Mouse (Mus musculus) lung, adult 2 months (tissue): ENCODE data around the gene Ppara. TPM values are rescaled to one million over a fixed set of nuclear protein-coding genes. Genes with fewer than 3 reads are reported as not detected.

ENCODE experiments used
- DNase-seq: peaks from one replicate; pipeline ENCODE4 v3.0.0; 2022
- H3K4me1 ChIP-seq: fragments of 200-500 bp; 2 replicates; pipeline ENCODE4 v1.6.1; 2011; ENCODE audit warnings: low read length; ENCODE audit not compliant: control insufficient read depth, insufficient read depth
- H3K4me3 ChIP-seq: fragments of 200-500 bp; replicated peaks from 2 replicates; pipeline ENCODE3; 2011; ENCODE audit warnings: low read depth, mild to moderate bottlenecking, control low read depth, low read length; ENCODE audit errors: extremely low read depth
- CTCF ChIP-seq: fragments of 200-500 bp; IDR thresholded peaks from 2 replicates; pipeline ENCODE4 v1.5.1; 2011; ENCODE audit warnings: mild to moderate bottlenecking, low read length, control low read depth; ENCODE audit not compliant: insufficient read depth
- POLR2A ChIP-seq: fragments of 200-500 bp; IDR thresholded peaks from 2 replicates; pipeline ENCODE4 v1.6.1; 2011; ENCODE audit warnings: low read depth, mild to moderate bottlenecking, control low read depth, low read length, borderline replicate concordance; ENCODE audit errors: extremely low read depth
- WGBS: fragments of 180-500 bp; shearing (Covaris S2); methylation state at CpG from one replicate; pipeline ENCODE4 v1.1.7; 2018; 5-methylcytosine and 5-hydroxymethylcytosine counted together
- polyA plus RNA-seq: library from polyadenylated mRNA; depleted of rRNA; stranded (reverse); fragments of >200 nt; gene quantifications from 2 replicates; pipeline ENCODE4 v1.2.3, GENCODE M21; 2012; rRNA removed

The Ppara gene
- polyA plus RNA-seq = 2.2 and 2.3 TPM in 2 replicates

DNA sequence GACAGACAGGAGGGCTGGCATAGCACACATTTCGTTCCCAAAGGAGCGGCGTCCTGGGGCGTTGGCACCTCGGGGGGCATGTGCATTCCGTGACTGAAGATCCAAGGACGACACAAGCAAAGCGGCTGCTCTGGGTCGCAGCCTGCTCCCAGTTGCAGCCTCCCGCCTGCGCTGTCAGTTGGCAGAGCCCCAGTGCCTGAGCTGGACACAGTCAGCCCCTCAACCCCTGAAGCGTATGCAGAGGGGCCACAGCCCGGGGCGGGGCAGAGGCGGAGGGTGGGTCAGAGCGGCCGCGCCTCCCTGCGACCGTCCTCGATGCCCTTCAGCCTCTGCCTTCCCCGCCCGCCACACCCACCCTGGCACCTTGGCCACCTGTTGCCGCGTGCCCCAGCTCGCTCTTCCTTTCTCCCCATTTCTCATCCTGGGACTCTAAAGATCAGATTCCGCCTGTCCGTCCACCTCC lies at the start of gene Ppara:
Ppara (plus strand) TSS at position 413 of the 463 bp plus-strand sequence.
- no peak for DNase-seq
- peak within 1 kb of the TSS; percentile 78 for H3K4me3 ChIP-seq

DNA sequence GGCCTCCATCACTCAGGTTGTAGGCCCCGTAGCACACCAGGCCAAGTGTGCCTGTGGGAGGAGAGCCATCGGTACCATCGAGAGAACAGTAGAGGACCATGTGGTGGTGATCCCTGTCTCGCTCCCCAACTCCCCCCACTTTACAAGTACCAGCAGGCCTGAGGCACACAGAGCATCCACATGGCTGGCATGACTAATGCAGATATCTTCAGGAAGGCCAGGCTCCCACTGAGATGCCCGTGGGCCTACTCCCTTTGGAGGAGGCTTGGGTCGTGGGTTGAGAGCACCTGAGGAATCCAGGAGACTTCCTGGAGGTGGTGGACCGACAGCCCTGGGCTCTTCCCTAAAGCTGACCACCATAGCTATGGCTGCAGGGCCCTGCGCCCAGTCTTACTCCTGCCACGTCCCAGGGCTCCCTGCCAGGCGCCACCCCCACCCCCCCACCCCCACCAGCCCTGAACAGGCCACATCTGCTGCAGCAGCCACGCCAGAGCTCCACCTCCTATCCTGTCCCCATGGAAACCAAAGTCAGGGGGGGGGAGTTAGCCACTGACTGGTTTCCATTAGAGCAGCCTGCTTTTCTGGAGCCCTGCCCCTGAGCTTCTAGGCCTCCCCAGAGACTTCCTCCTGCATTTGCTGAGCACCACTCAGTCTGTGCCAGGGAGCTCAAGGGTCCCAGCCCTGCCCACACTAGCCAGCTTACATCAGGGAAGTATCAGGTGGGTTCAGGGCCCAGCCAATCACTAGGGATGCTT lies 48.0 kb upstream of the Ppara start:
- Histone ChIP-seq H3K4me3 (no peak overlapping the region), H3K4me1 (peaks cover 51% of the 10 kb centered on the region)
- no peak for TF ChIP-seq CTCF
- TF ChIP-seq POLR2A = no peak; the same call in 1 of the 2 replicates
- no peak for DNase-seq
- 38% methylated on average over 11 of the region's 11 CpGs for WGBS

More for the DNA sequence above, at the start of gene Ppara:
- no peaks in the 10 kb centered on the region for H3K4me1 ChIP-seq
- WGBS = 3% methylated on average over 28 of the region's 28 CpGs
- TF ChIP-seq CTCF = no peak
- no peak for TF ChIP-seq POLR2A

DNA sequence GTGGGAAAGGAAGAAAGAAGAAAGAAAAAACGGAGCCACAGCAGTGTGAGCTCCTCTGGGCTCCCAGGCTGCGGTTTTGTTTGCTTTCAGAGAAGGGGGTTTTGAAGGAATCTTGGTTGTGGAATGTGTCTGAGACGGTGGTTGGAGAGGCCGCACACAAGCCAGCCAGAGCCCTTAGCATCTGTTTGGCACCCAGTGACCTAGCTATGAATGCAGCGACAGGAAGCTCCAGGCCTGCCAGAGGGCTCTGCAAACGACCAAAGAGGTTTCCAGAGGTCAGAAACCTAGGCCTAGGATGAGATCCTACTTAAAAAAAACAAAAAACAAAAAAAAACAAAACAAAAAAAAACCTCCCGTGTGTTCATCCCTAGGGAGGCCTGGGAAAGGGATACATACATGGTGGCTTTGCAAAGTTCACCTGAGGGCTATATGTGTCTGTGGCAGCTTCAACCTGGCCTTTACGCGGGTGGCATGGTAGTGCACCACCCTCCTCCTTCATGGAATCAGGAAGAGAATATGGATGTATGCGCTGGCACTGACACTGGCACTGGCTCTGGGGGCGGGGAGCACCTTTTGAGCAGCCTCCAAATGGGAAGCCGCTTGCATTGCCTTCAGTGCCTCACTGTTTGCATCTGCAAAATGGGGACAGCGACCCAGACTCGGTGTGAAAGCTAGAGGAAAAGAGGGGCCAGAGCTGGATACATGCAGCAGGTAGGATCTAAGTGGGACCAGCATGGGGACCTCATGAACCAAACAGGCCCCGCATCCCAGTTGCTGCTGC lies 47.0 kb upstream of the Ppara start:
- H3K4me1 ChIP-seq = peaks cover 46% of the 10 kb centered on the region
- DNase-seq = no peak
- TF ChIP-seq POLR2A (no peak), CTCF (no peak)
- WGBS = 55% methylated on average over 15 of the region's 15 CpGs
- no peak overlapping the region for H3K4me3 ChIP-seq

DNA sequence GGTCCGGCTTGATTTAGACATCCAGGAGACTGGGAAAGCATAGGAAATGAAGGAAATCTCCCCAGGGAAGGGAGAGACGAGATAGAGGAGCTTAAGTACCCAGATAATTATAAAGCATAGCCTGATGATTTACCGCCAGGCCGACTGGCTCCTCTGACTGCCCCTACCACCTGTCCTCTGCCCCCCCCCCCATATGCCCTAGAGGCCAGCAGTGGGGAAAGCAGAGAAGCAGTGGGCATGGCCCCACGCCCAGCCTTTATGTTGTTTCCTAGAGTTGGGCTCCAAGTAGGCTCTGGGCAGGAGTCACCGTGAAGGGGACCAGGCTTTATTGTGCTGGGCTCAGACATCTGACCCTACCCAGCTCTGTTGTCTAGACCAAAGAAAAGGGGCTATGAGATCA lies 46.0 kb upstream of the Ppara start:
- TF ChIP-seq CTCF = no peak
- TF ChIP-seq POLR2A = no peak
- Histone ChIP-seq H3K4me1 (peaks cover 40% of the 10 kb centered on the region), H3K4me3 (no peak overlapping the region)
- no peak for DNase-seq
- WGBS = 47% methylated on average over 6 of the region's 6 CpGs

DNA sequence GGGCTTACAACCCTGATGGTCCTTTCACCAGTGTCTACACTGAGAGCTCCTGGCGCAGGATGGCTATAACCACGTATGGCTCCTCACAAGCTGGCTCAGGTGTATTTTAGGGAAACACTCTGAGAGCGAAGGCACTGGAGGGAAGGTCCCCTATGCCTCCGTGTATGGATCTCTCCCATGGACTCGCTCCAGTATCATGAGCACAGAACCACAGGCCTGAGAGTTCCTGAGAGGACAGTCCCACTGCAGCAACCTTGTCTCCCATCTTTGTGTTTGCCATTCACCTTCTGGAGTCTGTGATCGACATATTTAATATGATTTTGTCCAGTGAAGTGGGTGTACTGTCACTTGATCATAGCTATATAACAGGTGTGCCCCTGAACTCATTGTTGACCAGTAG lies 45.3 kb upstream of the Ppara start:
- Histone ChIP-seq H3K4me1 (peaks cover 37% of the 10 kb centered on the region), H3K4me3 (no peak overlapping the region)
- 84% methylated on average over 6 of the region's 6 CpGs for WGBS
- no peak for DNase-seq
- TF ChIP-seq POLR2A (no peak), CTCF (no peak)

DNA sequence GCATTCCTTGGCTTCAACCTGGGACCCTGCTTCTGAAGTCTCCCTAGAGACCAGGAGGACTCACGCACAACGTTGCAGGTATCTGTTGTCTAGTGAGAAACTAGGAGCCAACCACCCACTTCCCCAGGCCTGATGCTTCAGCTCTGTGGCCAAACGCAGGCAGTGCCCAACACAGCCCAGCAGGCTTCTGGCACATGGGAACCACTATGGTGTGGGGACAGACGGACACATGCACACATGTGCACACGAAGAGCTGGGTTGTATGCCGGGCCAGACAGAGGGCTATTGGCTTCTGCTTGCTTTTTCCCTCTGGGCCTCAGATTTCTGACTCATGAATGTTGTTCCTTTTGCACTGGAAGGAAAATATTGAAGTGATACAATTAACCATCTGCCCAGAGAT lies 44.7 kb upstream of the Ppara start:
- 69% methylated on average over 6 of the region's 6 CpGs for WGBS
- no peak overlapping the region for H3K4me3 ChIP-seq
- DNase-seq = no peak
- TF ChIP-seq CTCF (no peak), POLR2A (no peak)
- peaks cover 31% of the 10 kb centered on the region for H3K4me1 ChIP-seq

DNA sequence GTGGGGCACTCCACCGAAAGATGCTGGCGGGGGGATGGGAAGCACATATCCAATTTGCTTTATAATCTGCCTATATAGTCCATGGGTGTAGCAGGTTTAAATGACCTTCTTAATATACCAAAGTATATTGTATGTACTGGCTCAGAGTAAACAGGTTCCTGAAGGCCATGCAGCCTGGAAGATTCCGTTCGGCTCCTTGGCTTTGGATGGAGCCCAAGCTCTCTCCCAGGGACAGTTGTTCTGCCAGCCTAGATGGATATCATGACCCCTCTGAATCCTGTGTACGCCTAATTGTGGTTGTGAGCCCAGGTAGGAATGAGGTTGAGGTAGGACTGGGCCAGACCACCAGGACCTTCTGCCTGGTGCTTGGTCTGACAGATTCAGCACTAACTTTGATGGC lies 43.9 kb upstream of the Ppara start:
- Histone ChIP-seq H3K4me1 (peaks cover 25% of the 10 kb centered on the region), H3K4me3 (no peak overlapping the region)
- 67% methylated on average over 5 of the region's 5 CpGs for WGBS
- DNase-seq = no peak
- no peak for TF ChIP-seq CTCF
- no peak for TF ChIP-seq POLR2A

DNA sequence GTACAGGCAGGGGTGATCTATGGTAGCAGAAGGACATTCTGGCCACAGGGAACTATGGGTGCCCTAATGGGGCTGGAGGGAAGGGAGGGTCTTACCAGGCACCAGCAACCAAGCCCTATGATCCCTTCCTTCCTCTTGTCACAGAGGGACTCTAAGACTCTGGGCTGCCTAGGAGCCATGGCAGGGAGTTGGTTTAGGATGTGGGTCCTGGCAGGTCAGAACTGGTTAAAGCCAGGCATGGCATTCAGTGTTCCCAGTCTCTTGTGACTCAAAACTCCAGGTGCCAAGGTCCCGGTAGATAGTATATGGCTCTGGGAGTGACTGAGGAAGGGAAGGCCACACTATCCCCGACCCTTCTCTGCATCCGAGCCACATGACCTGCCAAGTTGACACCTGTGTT lies 41.7 kb upstream of the Ppara start:
- no peak for DNase-seq
- H3K4me3 ChIP-seq = no peak overlapping the region
- H3K4me1 ChIP-seq = peaks cover 7% of the 10 kb centered on the region
- TF ChIP-seq CTCF (no peak), POLR2A (no peak)
- WGBS = 84% methylated on average over 3 of the region's 3 CpGs

DNA sequence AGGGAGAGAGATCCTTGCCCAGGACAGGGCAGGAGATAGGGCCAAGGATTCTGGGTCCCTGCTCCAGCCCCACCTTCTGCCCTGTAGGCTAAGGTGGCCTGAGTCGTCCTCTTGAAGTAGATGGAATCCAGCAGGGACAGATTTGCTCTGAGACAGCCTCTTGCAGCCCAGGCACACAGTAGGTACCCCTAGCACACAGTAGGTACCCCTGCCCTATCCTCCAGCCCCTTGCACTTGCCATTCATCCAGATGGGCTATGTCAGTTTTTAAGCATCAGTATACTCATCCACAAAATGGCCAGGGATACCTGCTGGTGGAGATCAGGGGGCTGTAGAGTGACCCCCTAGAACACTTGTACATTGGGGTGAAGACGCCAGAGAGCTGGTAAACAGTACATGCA lies 41.0 kb upstream of the Ppara start:
- TF ChIP-seq POLR2A = no peak
- TF ChIP-seq CTCF = no peak
- WGBS = 62% methylated on average over 2 of the region's 2 CpGs
- Histone ChIP-seq H3K4me1 (peaks cover 5% of the 10 kb centered on the region; the same call in 1 of the 2 replicates), H3K4me3 (no peak overlapping the region)
- DNase-seq = no peak
